Mouse (Mus musculus) midbrain, embryonic 15.5 days (tissue): ENCODE results near the gene Adcy7. TPM values are rescaled to one million over a fixed set of nuclear protein-coding genes. Genes with fewer than 3 reads are reported as not detected.

Source experiments
- ATAC-seq: fragments of 200-750 bp; cut with Nextera tagmentation; replicated peaks from 2 replicates; pipeline ENCODE4 v1.8.0; 2017; ENCODE audit warnings: moderate TSS enrichment
- H3K27ac ChIP-seq: fragments of 300-500 bp; sonication (generic); 2 replicates; pipeline ENCODE4 v1.5.1; 2015; ENCODE audit warnings: mild to moderate bottlenecking, inconsistent platforms
- H3K27me3 ChIP-seq: fragments of 300-500 bp; sonication (generic); replicated peaks from 2 replicates; pipeline ENCODE4 v1.6.1; 2015; ENCODE audit warnings: inconsistent platforms
- H3K36me3 ChIP-seq: fragments of 300-500 bp; sonication (generic); replicated peaks from 2 replicates; pipeline ENCODE4 v1.6.1; 2015; ENCODE audit warnings: inconsistent platforms
- H3K4me1 ChIP-seq: fragments of 300-500 bp; sonication (generic); 2 replicates; pipeline ENCODE4 v1.6.1; 2015; ENCODE audit warnings: inconsistent platforms
- H3K4me2 ChIP-seq: fragments of 300-500 bp; sonication (generic); 2 replicates; pipeline ENCODE4 v1.6.1; 2015; ENCODE audit warnings: inconsistent platforms, mild to moderate bottlenecking, moderate library complexity
- H3K4me3 ChIP-seq: fragments of 300-500 bp; sonication (generic); 2 replicates; pipeline ENCODE4 v1.5.1; 2015; ENCODE audit warnings: mild to moderate bottlenecking, inconsistent platforms
- H3K9ac ChIP-seq: fragments of 300-500 bp; sonication (generic); 2 replicates; pipeline ENCODE4 v1.6.1; 2015; ENCODE audit warnings: mild to moderate bottlenecking, inconsistent platforms
- H3K9me3 ChIP-seq: fragments of 300-500 bp; sonication (generic); 2 replicates; pipeline ENCODE4 v1.6.1; 2016; ENCODE audit warnings: inconsistent platforms
- WGBS: fragments of 180-500 bp; shearing (Covaris S2); methylation state at CpG from one replicate; pipeline ENCODE4 v1.1.7; 2015; ENCODE audit warnings: mixed read lengths; 5-methylcytosine and 5-hydroxymethylcytosine counted together
- polyA plus RNA-seq: library from polyadenylated mRNA; unstranded; fragments of >200 nt; fragmentation: Nextera tagmentation; extraction: Ambion mirVana; gene quantifications from 2 replicates; pipeline ENCODE4 v1.2.1, GENCODE M21; 2015

Adcy7 gene
- polyA plus RNA-seq, 1 experiment from 2014 or later, result 4.3 TPM

DNA sequence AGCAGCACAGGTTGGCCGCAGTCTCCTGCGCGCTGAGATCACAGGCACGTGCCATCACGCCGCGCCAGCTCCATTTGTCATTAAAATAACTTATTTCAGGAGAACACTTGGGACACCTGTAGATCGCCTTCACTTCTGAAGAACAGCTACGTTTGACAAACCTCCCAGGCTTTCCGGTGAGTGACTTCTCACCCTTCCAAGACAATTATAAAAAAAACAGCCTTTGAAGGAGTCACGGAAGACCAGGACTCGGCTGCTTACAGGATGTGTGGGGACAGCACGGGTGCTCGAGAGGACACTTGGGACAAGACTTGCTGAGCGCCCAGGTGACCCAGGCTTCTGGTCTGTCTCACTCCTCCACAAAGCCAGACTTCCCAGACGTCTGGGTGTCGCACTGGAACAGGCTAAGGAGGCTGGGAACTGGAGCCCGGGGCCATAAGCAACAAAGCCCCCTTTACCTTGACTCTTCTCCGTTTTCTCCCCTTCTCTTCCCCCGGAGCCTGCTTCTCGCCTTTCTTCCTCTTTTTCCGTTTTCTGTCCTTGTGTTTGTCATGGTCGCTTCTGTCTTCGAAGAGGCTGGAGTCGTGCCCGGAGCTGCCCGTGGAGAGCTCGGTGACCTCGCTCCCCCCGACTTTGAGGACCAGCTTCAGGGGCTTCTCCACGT, 89.0 kb downstream of the Adcy7 start:
- peaks cover 17% of the 10 kb centered on the region for H3K4me1 ChIP-seq
- no peaks in the 10 kb centered on the region for H3K9me3 ChIP-seq
- H3K4me2 ChIP-seq, result peak overlapping the region; percentile 65
- peak overlapping the region; percentile 97 for H3K9ac ChIP-seq
- peaks cover 24% of the 10 kb centered on the region for H3K36me3 ChIP-seq
- H3K27me3 ChIP-seq, result no peaks in the 10 kb centered on the region
- 0 out of 2 replicates have a peak, but pooled peaks have one; percentile 58 for ATAC-seq
- WGBS, result 2% methylated on average over 31 of the region's 31 CpGs
- peak overlapping the region; percentile 88 for H3K27ac ChIP-seq
- peak overlapping the region; percentile 99 for H3K4me3 ChIP-seq

DNA sequence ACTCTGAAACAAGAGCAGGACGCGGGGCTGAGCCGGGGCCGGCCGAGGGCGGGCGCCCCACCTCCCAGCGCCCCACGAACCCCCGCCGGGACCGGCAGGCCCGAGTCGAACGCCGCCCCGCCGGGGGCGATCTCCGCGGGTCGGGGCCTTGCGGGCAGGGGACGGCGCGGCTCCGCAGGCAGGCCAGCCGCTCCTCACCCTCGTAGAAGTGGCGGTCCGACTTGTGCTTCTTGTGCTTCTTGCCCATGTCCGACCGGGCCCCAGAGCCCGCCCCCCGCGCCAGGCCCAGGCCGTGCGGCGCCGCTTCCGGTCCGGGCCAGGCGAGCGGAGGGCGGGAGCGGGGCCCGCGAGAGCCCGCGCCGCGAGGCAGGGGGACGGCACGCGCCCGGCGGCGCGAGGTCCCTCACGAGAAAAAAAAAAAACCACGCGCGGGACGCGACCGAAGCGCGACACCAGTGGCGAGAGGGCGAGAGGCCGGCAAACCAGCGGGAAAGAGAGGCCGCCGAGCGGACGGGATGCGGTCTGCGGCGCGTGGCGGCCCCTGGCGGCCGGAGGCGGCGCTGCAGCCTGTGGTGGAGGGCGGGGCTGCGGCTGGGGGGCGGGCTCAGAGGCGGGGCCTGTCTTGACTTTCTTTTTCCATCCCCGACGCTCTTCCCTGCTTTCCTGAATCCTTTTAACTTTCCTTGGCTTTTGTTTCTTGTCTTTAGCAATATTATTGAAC, 89.7 kb downstream of the Adcy7 start, which contains the start of gene Brd7:
Gene Brd7 (minus strand): TSS at position 487 of the 721 bp plus-strand sequence.
- H3K27ac ChIP-seq, result peak within 1 kb of the TSS; percentile 88
- peaks cover 17% of the 10 kb centered on the region for H3K36me3 ChIP-seq
- peak within 1 kb of the TSS; percentile 99 for H3K4me3 ChIP-seq
- WGBS, result under 1% methylated on average over 69 of the region's 91 CpGs
- ATAC-seq, result peak; percentile 92
- H3K4me1 ChIP-seq, result peaks cover 17% of the 10 kb centered on the region
- no peaks in the 10 kb centered on the region for H3K9me3 ChIP-seq
- H3K9ac ChIP-seq, result peak within 1 kb of the TSS; percentile 97
- H3K27me3 ChIP-seq, result no peaks in the 10 kb centered on the region
- peak within 1 kb of the TSS; percentile 65 for H3K4me2 ChIP-seq

- 35% methylated on average over 11 of the region's 11 CpGs for WGBS
- H3K4me2 ChIP-seq, result peak overlapping the region; percentile 65
These were observed 90.4 kb downstream of the Adcy7 start for GRCm38 (mm10) chr8:88362446-88363150.

DNA sequence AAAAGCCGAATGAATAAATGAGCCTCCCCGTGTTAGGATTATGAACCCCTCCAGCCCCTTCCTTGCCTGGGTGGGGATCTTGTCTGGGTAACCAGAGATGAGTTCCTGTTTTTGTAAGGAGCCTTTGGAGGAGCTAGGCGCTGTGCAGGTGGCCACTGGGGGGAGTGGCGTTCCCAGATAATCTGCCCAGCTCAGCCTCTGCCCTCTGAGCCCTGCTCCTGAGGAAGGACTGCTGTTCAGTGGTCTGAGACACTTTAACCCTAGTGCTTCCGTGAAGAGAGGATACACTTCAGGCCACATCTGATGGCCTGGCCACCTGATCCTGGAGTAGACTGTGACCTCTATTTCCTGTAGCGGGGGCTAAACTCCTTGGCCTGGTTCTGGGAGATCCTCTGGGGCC, 97.0 kb downstream of the Adcy7 start:
- Histone ChIP-seq H3K27me3 (no peaks in the 10 kb centered on the region), H3K36me3 (no peaks in the 10 kb centered on the region), H3K9ac (no peak overlapping the region), H3K4me2 (no peak overlapping the region), H3K4me3 (no peak overlapping the region), H3K27ac (no peak overlapping the region), H3K4me1 (peaks cover 6% of the 10 kb centered on the region; the same call in 1 of the 2 replicates), H3K9me3 (no peaks in the 10 kb centered on the region)
- 15% methylated on average over 6 of the region's 6 CpGs for WGBS
- ATAC-seq, result 0 out of 2 replicates have a peak, but pooled peaks have one; percentile 42

More at GRCm38 (mm10) chr8:88362446-88363150, 90.4 kb downstream of the Adcy7 start:
- Histone ChIP-seq H3K9ac (no peak overlapping the region), H3K27ac (no peak overlapping the region), H3K4me1 (peaks cover 17% of the 10 kb centered on the region), H3K27me3 (no peaks in the 10 kb centered on the region), H3K9me3 (no peaks in the 10 kb centered on the region), H3K36me3 (peaks cover 11% of the 10 kb centered on the region), H3K4me3 (peak overlapping the region; percentile 99)
- 0 out of 2 replicates have a peak, but pooled peaks have one; percentile 15 for ATAC-seq

GRCm38 (mm10) chr8:88369805-88370204, 97.6 kb downstream of the Adcy7 start:
- no peak for ATAC-seq
- no peaks in the 10 kb centered on the region for H3K9me3 ChIP-seq
- H3K9ac ChIP-seq, result no peak overlapping the region
- peaks cover 6% of the 10 kb centered on the region; the same call in 1 of the 2 replicates for H3K4me1 ChIP-seq
- no peak overlapping the region for H3K4me2 ChIP-seq
- H3K36me3 ChIP-seq, result no peaks in the 10 kb centered on the region
- H3K27me3 ChIP-seq, result no peaks in the 10 kb centered on the region
- H3K4me3 ChIP-seq, result no peak overlapping the region
- no peak overlapping the region for H3K27ac ChIP-seq
- WGBS, result 61% methylated on average over 3 of the region's 3 CpGs

DNA sequence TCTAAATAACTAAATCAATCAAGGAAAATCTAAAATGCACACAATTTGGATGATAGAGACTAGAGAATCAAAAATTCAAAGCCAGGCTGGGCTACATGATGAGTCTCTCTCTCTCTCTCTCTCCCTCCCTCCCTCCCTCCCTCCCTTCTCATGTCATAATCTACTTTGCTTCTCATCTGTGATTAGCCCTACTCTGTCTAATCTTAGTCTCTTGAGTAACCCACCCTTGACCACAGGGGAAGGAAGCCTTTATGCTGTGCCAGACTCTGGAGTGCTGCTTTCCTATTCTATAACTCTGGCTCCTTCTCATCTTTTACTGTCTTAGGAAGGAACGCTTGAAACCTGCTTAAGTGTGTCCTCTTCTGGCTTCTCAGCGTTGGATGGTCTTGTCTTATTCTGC, 99.3 kb downstream of the Adcy7 start:
- Histone ChIP-seq H3K9me3 (no peaks in the 10 kb centered on the region), H3K4me1 (peaks cover 13% of the 10 kb centered on the region), H3K27me3 (no peaks in the 10 kb centered on the region), H3K4me2 (no peak overlapping the region), H3K27ac (no peak overlapping the region), H3K4me3 (no peak overlapping the region), H3K9ac (no peak overlapping the region), H3K36me3 (no peaks in the 10 kb centered on the region)
- no peak for ATAC-seq
- 75% methylated on average over 2 of the region's 2 CpGs for WGBS

- no peak overlapping the region for H3K4me2 ChIP-seq
- no peaks in the 10 kb centered on the region for H3K36me3 ChIP-seq
- 0 out of 2 replicates have a peak overlapping the region, but pooled peaks have one; percentile 13 for H3K27ac ChIP-seq
- no peaks in the 10 kb centered on the region for H3K27me3 ChIP-seq
- no peak overlapping the region for H3K4me3 ChIP-seq
- H3K9me3 ChIP-seq, result no peaks in the 10 kb centered on the region
- no peak overlapping the region for H3K9ac ChIP-seq
- H3K4me1 ChIP-seq, result peaks cover 22% of the 10 kb centered on the region
- 50% methylated on average over 19 of the region's 19 CpGs for WGBS
- ATAC-seq, result peak; percentile 88
These were observed 104.8 kb downstream of the Adcy7 start for GRCm38 (mm10) chr8:88376836-88377582.

Other genes with a start within 250 kb of the Adcy7 start
- 38.4 and 40.2 TPM in 2 replicates for gene Cnep1r1, start 153.6 kb upstream of the Adcy7 start, polyA plus RNA-seq
- gene Heatr3, start 134.5 kb upstream of the Adcy7 start, polyA plus RNA-seq, result 40.9 and 41.6 TPM in 2 replicates
- 10.4 and 11.2 TPM in 2 replicates for gene Tent4b, start 73.2 kb upstream of the Adcy7 start, polyA plus RNA-seq
- gene Brd7, start 89.8 kb downstream of the Adcy7 start, polyA plus RNA-seq, result 60.2 and 63.5 TPM in 2 replicates
- 62.9 and 69.1 TPM in 2 replicates for gene Nkd1, start 249.0 kb downstream of the Adcy7 start, polyA plus RNA-seq